Mouse (Mus musculus): ENCODE measurements around the gene Fgfr2.

DNA sequence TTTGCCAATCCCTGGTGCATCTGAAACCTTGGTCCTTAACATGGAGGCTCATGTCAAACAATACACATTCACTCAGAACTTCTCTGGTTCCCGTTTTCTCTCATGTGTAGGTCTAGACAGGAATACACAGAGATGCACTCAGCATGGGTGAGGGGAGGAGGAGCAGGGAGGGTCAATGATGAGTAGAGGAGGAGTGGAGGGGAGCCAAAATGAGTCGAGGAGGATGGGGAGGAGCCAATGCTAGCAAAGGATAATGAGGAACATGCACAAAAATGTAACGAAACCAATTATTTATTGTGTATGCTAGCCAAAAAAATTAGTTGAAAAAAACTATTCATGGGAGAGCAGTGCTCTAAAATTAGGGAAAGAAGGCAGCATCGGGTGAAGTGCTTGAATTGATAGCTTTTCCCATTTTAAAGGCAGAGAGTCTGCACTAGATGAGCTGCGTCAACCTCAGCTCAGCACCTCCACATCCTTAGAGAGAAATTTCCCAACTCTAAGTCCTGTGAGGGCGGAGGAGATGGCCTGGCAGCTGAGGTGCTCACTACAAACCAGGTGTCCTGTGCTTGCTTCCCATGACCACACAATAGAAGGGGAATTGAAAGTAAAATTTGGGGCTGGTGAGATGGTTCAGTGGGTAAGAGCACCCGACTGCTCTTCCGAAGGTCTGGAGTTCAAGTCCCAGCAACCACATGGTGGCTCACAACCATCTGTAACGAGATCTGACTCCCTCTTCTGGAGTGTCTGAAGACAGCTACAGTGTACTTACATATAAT, 636.6 kb downstream of the Fgfr2 start:
- TF ChIP-seq CTCF (IDR thresholded peaks at IDR 0.05; ENCODE audit: borderline replicate concordance, insufficient read depth, low read length) (no peak), POLR2A (IDR thresholded peaks at IDR 0.05; ENCODE audit: low read depth, low read length) (no peak)
